Mouse (Mus musculus): Measurements from ENCODE around the gene Rps13.
A peak's percentile ranks its signal among the peaks of the same experiment; 100 is the strongest.
"Not testable (repeated sequence)": the region's sequence is repeated elsewhere in the genome, so short reads cannot be mapped to it uniquely, and the experiment has no call there.

Gene Rps13

DNA sequence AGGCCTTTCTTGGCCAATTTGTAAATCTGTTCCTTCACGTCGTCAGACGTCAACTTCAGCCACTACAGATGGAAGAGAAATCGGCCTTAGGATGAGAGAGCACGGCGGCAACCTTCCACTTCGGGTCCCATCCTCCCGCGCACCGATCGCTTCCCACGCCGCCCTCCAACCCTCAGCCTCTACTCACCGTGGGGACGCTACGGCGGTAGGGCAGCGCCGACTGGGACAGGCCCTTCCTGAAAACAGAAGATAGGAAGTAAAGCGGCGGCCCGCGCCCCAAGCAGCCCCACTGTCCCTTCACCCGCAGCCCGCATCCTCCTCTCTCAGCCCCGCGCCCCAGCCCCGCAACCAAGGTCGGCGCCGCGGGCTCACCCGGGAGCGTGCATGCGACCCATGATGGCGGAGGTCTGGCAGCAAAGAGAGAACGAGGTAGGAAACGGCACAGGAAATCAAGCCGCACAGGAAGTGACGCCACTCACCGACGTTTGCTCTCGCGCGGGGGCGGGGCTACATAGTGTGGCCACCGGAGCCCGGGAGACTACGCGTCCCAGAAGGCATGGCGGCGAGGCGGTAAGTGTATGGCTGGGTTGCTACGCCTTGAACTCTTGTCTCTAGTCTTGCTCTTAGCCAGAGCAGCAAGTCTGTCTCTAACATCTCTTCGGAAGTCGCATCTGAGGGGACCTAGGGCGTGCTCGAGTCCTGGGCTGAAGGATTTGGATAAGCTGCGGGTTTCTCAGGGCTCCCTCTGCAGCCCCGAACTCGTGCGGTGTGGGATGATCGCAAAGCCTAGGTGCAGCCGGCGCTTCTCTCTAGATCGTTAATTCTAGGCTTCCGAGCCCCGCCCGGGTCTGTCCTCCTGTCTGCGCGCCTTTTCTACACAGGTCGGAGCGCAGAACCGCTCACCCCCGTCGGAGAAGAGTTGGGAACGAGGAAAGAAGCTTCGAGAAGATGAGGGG is at the start of gene Rps13:
Rps13 (minus strand) TSS at position 483 of the 956 bp plus-strand sequence.
- DNase-seq (ENCODE audit: low spot score in 2 of 2) = peak; percentile 95 to 99

DNA sequence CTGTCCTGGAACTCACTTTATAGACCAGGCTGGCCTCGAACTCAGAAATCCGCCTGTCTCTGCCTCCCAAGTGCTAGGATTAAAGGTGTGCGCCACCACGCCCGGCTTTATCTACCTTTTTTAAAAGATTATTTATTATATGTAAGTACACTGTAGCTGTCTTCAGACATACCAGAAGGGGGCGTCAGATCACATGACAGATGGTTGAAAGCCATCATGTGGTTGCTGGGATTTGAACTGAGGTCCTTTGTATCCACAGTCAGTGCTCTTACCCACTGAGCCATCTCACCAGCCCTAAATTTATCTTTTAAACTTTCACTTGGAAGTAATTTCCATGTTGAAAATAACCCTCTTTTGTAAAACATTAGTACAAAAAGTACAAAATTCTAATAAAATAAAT is 45.2 kb upstream of the Rps13 start:
- not testable (repeated sequence) for DNase-seq (ENCODE audit: low spot score in 2 of 2)

DNA sequence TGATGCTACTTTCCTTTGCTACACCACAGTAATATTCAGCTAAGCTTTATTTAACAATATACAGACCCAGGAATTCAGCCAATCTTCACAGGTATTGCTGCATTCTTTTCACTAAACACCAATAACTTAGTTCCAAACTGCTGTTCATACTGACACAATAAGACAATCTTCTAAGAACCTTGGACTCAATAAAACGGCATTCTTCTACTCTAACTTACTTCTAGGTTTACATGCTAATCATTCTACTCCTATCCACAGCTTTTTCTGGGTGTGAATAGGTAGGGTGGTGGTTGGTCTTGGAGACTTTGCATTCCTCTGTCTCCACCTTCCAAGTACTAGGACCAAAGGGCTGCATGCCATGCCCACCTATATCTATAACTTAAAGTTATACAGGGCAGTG is 40.3 kb upstream of the Rps13 start:
- DNase-seq (ENCODE audit: low spot score in 2 of 2) = no peak

DNA sequence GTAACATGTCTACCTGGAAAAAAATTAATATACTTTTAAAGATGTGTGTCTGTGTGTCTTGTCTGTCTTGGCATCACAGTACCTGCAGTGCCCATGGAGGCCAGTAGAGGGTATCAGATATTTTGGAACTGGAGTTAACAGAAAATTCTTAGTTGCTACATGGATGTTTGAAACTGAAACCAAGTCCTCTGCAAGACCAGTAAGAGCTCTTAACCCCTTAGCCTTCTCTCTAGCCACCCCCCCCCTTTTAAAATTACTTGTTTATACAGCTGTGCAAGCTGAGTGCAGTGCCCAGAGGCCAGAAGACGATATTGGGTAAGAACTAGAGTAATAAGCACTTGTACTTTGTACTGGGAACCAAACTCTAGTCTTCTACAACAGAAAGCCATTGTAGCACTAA is 2.2 kb upstream of the Rps13 start:
- peak; percentile 56 to 84 for DNase-seq (ENCODE audit: low spot score in 2 of 2)

DNA sequence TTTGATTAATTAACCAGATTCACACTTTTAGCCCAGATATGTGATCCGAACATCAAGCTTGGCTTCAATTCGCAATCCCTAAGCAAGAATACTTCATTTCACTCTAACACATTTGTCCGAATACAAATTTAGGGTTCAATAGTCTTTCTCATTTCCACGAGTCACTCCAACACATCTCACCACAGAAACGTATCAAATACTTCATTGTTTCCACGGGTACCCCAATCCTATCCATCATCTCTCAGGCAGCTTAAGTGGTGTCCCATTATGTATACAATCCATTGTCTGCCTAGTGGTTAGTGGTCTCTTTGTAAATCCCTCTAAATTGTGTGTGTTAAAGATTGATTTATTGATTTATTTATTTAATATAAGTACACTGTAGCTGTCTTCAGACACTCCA is 1.1 kb upstream of the Rps13 start:
- no peak for DNase-seq (ENCODE audit: low spot score in 2 of 2)

DNA sequence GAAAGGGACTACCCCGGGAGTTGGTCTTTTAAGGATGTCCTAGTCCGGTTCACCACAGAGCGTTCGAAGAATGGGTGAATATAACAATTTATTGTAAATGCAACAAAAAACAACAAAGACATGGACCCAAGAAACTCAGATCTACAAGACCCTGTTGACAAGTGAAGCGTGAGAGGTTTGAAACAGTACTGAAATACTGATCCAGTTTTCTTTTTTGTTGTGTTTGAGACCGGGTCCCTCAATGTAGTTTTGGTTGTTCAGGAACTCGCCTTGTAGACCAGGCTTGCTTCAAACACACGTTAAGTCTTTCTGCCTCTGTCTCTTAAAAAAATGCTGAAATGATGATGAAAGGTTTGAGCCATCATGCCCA is 659 bp upstream of the Rps13 start:
- DNase-seq (ENCODE audit: low spot score in 2 of 2) = no peak

DNA sequence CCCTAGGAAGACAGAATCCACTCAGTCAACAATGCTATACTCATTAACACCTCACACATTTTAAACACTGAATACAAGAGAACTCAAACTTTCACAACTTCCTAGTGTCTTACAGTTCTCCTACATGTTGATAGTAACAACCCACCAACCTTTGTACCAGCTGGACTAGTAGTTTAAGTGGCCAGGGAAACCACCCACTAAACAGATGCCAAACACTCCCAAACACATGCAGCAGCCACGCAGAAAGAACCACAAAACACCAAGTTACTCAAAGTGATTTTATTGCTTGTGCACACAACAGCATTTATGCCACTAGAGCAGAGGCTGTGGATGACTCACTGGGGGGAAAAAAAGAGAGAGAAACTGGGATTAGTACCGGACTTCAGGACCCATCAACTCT is 2.7 kb downstream of the Rps13 start:
- no peak for DNase-seq (ENCODE audit: low spot score in 2 of 2)

DNA sequence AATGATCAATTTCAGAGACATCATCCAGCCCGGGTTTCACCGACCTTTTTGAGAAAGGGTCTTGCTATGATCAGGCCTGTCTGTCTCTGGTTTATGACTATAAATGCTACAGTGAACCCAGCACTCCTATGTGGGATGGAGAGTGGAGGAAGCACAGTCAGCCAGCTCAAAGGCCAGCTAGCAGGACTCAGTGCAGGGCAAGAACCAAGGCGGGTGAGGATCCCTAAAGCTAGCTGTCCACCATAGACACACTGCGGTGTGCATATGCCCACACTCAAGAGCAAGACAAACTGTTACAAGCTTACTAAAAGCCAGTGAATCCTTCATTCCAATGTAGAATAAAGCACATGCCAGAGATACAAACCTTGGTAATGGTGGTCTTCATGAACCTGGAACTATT is 4.1 kb downstream of the Rps13 start:
- DNase-seq (ENCODE audit: low spot score in 2 of 2) = no peak

DNA sequence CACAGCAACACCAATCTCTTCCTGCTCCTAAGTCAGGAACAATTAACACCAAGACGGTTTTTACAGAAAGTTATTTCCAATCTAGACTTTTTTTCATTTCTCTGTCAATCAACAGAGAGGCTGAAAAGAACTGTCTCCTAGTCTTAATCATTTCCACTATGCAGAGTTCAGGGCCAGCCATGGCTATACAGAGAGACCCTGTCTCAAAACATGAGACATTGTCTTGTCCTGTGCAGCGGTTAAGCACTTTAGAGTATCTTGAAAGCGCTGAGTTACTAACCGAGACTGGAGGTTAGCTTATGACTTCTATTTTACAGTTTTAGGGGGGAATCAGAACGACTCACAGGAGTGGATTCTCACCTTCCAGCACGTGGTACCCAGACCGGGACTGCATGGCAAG is 5.2 kb downstream of the Rps13 start:
- no peak for DNase-seq (ENCODE audit: low spot score in 2 of 2)

DNA sequence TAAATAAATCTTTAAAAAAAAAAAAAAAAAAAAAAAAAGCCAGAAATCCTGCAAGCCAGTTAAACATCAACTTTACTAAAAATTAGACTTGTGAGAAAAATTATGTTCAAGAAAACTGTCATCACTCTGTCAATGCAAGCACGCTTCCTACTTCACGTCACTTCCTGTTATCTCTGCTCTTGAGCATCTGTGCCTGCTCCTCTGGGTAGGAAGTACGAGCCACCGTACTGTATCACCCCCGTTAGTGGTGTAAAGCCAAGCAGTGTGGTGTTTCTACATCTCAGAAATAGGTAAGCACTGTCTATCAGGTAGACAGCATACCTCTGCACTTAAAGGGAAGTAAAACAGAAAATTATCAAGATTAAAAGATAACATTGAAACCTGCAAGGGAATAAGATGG is 6.1 kb downstream of the Rps13 start:
- peak in 1 of 2 experiments; percentile 22 for DNase-seq (ENCODE audit: low spot score in 2 of 2)

DNA sequence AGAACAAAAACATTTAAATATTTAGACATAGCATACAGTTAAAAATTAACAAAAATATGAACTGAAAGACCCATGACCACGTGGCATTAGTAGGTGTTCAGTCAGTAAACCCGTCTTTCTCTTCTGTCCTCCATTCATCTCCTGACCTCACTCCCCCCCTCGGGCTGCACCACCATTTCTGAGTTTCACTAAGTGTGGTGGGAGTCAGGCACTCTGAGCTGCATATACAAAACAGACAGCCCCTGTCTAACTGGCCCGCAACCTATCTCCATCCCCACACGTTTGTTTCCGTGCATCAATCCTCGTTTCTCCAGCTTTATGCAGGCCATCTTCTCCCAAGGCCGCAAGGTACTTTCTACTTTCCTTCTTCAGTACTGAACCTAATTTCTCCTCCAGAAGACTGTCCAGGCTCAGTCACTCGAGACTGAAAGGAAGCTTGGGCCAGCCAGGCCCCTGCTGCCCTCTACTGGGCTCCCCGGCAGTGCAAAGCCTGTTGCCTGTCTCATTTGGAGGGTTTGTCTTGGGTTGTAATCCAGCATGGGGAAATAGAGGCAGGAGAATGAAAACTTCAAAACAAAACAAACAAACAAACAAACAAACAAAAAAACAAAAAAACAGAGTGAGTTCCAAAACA is 10.5 kb downstream of the Rps13 start:
- DNase-seq (ENCODE audit: low spot score in 2 of 2) = peak; percentile 18 to 66

DNA sequence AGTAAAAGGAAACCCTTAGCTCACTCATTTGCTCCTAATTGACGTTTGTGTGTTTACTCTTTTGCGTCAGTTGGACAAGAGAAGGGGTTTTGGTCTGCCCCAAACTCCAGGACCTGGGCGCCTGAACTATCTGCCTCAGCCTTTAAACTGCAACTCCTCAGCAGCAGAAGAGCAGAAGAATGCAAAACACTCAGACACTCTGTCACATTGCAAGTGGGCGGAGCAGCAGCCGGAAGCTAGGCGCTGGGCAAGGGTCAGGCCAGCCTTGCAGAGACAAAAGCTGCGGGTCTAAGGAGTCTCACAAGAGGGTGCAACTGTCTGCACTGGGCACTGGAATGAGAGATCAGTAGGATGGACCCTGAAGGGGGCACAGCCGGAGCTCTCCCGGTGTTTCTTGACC is 24.5 kb downstream of the Rps13 start:
- peak in 1 of 2 experiments; percentile 47 for DNase-seq (ENCODE audit: low spot score in 2 of 2)

DNA sequence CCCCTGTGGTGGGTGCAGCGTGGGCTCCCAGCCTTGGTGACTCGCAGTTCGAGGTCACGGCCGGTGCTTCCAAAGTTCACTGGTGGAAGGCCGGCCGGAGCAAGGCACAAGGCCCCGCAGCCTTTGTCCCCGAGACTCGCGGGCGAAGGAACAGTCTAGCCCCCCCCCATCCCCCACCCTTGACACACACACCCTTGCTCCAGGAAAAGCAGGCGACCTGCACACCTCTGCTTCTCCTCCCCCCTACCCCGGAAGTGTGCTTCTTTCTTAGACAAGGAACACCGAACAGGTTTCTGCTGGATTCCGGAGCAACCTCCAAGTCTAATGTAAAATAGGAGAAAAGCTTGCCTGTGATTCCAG is 25.4 kb downstream of the Rps13 start:
- DNase-seq (ENCODE audit: low spot score in 2 of 2) = no peak

DNA sequence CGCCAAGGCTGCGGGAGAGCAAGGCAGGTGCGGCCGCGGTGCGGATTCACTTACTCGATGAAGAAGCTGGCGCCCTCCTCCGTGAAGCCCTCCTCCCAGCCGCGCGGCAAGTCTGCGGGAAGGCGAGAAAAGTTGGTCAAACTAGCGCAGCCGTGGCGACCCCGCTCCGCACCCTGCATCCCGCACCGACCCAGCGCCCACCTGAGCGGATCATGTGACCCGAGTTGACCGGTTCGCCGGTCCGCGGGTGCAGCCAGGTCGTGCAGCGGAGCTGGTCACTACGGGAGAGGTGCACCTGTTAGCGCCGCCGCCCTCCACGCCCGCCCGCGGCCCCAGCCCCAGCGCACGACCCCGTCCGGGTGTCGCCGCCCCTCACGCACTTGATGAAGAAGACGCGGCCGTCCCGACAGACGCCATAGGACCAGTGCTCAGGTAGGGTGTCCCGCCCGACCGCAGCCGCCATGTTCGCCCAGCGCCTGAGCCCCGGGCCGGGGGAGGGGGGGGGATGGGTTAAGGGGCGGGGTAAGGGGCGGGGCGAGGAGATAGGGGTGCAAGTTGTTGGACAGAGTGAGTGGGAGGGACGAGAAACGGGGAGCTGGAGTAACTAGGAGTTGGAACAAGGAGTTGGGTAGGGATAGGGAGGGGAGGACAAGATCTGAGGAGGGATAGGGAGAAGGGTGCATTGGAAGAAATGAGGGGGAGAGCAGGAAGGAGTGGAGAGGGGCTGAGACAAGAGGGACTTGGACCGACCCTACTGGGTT is 25.9 kb downstream of the Rps13 start, which contains the start of gene Plekha7:
Plekha7 (minus strand) TSS at position 506 of the 761 bp plus-strand sequence.
- peak; percentile 32 to 51 for DNase-seq (ENCODE audit: low spot score in 2 of 2)

DNA sequence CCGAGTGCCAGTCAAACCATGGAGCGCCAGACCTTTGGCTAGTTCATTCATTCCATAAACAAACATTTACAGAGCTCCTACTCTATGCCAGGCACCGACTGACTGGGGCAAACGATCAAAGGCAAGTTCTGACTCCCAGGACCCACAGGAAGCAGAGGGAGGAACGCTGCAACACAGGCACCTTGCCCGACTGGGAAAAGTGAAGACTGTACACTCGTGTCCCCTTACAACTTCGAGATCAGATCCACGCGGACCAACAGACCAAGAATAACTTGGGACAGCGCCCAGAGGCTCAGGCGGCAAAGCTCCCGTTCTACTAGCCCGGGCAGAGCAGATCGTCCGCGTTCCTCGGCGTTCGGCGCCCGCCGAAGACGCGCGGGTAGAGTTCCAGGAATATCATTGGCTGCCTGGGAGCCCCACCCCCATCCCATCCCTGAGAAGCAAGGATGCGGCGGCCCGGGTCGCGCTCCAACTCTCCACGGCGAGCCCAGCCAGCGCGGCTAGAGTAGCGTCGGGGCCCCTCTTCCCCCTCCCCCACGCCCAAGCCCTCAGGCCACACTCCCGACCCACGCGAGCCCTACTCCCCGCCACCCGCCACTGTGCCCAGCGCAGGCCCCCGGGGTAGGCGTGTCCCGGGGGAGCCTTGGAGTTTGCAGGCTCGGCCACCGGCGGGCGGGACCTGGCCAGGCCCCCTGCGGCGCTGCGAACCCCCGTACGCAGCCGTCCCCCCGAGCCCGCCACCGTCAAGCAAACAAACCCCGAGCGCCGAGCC is 26.7 kb downstream of the Rps13 start:
- DNase-seq (ENCODE audit: low spot score in 2 of 2) = peak; percentile 18 to 33

DNA sequence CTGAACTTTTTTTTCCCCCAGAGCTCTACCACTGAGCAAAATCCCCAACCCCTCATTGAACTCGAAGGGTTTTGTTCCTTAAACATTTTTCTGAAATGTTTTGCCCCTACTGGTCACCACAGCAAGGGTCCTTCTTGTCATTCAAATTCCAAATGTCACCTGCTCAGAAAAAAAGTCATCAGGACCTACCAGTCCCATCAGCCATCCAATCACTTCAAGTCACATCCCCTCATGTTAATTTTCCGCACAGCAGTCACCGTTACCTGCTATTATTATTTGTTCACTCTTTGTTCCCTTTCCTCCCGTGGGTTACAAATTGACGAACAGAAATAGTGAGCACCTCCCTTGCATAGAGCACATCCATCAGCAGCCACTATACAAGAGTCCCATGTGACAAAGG is 27.4 kb downstream of the Rps13 start:
- DNase-seq (ENCODE audit: low spot score in 2 of 2) = no peak

DNA sequence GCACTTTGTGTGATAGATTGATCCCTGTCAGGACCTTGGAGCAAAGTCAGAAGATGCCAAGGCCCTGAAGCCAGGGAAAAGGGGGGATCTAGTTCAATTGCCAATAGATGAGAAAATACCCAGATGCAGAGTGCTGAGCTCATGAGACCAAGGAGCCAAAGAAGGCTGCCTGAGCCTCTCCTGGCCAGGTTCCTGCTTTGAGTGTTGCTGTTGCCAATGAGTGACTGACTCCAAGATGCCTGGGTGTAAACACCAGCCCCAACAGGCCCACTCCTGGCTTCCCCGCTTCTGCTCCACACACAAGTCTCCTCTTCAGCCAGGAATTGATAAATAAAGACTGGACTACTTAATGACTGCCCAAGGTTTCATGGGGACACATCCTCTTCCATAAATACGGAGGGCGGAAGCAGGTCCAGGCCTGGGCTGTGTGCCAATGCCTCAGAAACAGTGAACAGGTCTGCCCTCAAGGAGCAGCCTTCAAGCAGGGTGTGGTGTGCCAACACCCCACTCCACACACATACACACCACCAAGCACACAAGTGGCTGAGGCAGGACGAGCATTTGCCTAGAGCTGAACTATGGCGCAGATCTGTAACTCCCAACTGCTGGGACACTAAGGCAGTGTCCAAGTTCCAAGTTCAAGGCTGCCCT is 32.2 kb downstream of the Rps13 start:
- no peak for DNase-seq (ENCODE audit: low spot score in 2 of 2)

DNA sequence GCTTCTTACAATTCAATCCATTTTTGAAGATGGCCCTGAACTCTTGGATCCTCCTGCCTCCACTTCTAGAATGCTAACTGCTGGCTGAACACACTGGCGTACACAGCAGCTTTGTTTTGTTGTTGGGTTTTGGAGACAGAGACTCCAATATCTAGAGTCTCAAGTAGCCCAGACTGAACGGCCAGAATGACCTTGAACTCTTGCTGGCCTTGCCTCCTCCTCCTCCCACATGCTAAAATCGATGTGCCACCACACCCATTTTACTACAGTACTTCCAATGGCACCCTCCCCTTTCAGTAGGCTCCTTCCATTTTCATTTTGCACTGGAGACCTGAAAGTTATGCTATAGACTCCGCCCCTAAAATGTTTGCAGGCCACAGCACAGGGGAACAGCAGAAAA is 32.9 kb downstream of the Rps13 start:
- no peak for DNase-seq (ENCODE audit: low spot score in 2 of 2)

DNA sequence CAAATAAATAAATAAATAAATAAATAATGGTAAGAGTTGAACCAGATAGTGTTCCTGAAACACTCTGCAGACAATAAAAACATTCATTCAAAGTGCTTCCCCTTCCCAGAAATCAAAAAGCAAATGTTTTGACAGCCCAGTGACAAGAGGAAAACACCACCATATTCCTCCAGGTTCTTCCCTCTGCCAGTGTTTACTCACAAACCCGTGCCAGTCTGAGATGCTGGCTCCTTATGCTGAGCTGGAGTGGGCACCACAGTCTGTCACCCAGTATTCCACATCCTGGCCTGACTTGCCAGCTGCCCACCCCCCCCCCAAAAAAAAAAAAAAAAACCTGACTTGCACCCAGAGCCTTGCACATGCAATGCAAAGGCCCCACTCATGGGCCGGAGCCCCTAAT is 35.1 kb downstream of the Rps13 start:
- DNase-seq (ENCODE audit: low spot score in 2 of 2) = no peak

DNA sequence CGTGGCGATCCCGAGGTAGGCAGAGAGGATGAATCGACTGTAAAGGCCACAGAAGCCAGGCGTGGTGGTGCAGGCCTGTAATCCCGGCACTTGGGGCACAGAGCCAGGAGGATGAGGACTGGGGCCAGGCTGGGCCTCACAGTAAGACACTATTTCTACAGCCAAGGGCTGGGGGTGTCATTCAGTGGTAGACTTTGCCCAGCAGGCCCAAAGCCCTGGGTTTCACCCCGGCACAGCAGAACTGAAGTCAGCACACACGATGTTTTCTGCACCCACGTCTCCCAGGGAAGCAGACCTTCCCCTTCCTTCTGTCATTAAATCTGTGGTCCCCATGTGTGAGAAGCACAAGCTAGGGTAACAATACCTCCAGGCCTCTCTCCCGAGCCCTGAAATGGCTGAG is 35.6 kb downstream of the Rps13 start:
- DNase-seq (ENCODE audit: low spot score in 2 of 2) = no peak

DNA sequence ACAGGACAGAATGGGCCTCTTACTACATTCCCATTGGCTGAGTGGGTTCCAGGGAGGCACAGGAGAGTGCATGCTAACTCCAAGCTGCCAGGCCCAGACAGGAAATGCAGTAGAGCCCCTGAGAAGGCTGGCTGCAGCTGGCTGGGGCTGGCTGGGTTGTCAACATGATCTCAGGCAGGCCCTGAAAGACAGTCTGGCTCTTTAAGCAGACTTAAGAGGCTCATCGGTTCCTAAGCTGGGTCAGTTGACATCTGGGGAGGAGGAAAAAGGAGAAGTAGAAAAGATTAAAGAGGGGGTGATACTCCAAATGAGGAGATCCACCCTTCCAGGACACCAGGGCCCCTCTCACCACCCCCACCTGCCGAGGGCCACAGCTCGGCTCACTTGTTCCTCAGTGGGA is 39.0 kb downstream of the Rps13 start:
- DNase-seq (ENCODE audit: low spot score in 2 of 2) = peak in 1 of 2 experiments; percentile 30
